Mouse (Mus musculus) CH12F3 (cell line): ENCODE results near the gene Arhgef28.

Experiments
- in situ Hi-C: fragments of 300-500 bp; cut with MboI; formaldehyde crosslinking; loops from 2 replicates; pipeline ENCODE4 v1.14.3; 2020; ENCODE audit warnings: low sequenced_read_pairs

The Arhgef28 gene

GRCm38 (mm10) chr13:97857860-97858259 lies 348.4 kb downstream of the Arhgef28 start:
- in situ Hi-C loops, result no loop called here

- in situ Hi-C loops, result no loop called here
Observed at GRCm38 (mm10) chr13:97853356-97853968, 352.8 kb downstream of the Arhgef28 start.
